Mouse (Mus musculus) hematopoietic stem cell, adult 5-6 weeks (primary cell): ENCODE results near the gene Ms4a1. TPM values are rescaled to one million over a fixed set of nuclear protein-coding genes. Genes with fewer than 3 reads are reported as not detected.
"Not testable (repeated sequence)": the region's sequence is repeated elsewhere in the genome, so short reads cannot be mapped to it uniquely, and the experiment has no call there.

Experiments used
- ATAC-seq, 2 experiments: fragments of 125-278 bp in 1 of 2; replicated peaks in 1 of 2; 2 replicates each; pipeline ENCODE4 v1.8.0; 2016 to 2017; ENCODE audit warnings: inconsistent platforms in 2 of 2, mild to moderate bottlenecking in 2 of 2, moderate number of reproducible peaks in 2 of 2, low read depth in 1 of 2, moderate TSS enrichment in 1 of 2; ENCODE audit not compliant: low FRiP score in 2 of 2, poor library complexity in 2 of 2, severe bottlenecking in 2 of 2, insufficient read depth in 1 of 2, low TSS enrichment in 1 of 2
- total RNA-seq: library from RNA; stranded (forward); fragments of 172-1452, 232-1000 nt; gene quantifications from 2 replicates; pipeline ENCODE4 v1.2.3, GENCODE M21; 2017

The Ms4a1 gene
- 0.38 TPM in 1 of 2 replicates, not detected in the other for total RNA-seq

DNA sequence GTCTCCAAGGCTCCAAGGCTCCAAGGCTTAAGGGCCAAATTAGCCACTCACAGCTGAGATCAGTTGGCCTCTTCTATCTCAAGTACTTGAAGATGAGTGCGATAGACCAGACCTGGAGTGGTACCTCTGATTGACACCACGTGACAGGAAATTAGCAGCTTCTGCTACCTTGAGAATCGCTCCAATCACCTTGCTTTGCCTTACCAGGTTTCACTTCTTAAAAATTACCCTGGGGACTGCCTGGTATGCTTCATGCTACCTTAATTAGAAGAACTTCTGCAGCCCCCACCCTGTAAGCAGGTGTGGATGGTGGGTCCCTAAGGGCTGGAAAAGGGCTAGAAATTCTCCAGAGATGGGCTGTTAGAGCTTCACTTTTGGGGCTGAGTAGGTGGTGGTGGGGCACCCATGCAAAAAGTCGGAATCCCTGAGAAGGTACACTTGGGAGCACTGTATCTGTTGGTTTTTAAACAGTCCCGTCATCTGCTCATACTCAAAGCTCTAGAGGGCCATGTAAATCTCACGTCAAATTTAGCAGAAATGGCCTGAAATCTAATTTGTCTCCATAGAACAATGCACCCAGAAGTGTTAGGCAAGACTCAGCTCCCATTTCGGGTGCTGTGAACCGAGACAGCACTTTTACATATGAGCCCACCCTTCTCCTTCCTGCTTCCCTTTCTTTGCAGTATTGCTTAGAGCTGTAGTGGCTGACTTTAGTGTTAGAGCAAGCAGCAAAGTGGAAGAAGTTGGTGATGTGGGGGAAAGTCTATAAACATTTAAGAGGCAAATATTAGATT, at the start of gene Ms4a1:
TSS of gene Ms4a1 (minus strand) at position 190 of the 794 bp plus-strand sequence.
- no peak for ATAC-seq

DNA sequence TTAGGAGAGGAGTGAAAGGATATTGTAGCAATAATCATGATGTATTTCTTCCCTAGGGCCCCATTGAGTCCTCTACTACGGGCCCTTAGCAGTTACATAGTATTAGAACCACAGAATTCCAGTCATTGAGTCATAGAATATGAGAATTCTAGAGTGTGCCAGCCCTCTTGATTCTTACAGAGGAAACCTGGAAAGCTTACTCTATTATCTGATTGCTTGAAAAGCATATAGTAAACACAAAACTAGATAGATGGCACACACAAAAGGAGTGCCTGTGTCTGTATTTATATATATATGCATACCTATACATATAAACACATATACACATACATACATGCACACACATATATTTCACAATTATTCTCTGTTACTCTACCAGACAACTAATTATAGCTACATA, 48.3 kb upstream of the Ms4a1 start, which contains the start of gene Ms4a14:
TSS of gene Ms4a14 (minus strand) at position 101 of the 400 bp plus-strand sequence.
- no peak for ATAC-seq

DNA sequence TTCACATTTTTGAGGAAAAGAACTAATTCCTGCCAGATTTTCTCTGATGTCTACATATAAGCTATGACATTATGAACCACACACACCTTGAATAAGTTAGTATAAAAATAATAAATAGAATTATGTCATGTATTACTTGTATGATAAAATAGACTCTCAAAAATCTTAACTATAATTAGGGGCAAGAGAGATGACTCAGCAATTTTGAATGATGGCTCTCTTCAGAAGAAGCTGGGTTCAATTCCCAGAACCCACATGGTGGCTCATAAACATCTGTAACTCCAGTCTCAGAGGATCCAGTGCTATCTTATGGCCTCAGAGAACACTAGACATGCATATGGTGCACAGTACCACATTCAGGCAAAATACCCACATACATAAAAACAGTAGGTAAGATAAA, 42.8 kb upstream of the Ms4a1 start:
- no peak for ATAC-seq

DNA sequence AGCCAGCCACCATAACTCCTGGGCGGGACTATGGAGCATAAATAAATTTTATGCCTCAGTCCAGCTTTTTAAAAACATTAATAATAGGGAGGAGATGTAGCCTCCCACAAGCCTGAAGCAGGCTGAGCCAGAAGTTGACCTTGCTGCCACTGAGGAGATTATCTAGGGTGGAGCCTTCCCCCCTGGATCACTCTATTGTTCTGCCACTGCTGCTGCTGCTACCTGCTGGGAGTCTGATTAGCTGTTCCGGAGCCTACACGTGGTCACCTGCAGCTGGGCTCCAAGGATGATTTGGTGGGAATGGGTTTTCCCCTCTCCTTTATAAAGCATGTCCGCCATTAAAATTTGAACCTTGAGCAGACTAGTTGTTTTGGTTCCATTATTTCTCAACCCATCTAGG, 33.5 kb upstream of the Ms4a1 start:
- not testable (repeated sequence) for ATAC-seq

DNA sequence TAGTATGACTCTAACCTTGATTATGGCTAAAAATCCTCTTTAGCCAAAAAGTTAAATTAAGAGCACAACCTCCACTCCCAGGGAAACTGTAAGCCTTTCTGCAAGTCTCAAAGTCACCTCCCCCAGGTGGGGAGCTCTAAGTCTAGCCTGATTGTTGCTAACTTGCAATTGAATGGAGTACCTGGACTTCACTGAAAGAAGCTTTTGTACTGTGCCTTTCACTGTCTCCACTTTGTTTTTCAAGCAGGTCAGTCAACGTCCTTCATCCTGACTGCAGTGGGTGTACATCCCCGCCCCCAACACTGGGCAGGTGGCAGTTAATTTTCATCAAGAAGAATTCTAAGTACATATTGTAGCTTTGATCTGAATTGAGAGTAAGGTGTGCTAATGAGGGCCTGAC, 32.9 kb upstream of the Ms4a1 start:
- ATAC-seq = no peak

DNA sequence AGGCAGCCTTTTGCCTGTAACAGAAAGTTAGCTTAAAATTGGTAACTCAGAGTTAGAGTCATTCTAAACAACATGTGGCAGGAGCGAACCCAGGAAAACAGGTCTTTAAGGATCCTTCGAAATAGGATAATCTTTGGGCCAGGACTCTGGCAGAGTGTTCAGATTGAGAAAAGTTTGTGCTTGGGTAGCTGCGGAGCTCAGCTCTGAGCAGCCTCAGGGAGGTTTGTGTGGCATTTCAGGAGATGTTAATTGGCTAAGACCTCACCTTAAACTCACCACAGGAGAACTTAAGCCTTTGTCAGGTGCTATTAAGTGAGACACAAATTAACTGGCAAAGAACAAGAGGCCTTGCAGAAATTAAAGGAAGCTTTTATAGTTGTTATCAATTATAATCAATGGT, 27.6 kb upstream of the Ms4a1 start:
- ATAC-seq = not testable (repeated sequence)

DNA sequence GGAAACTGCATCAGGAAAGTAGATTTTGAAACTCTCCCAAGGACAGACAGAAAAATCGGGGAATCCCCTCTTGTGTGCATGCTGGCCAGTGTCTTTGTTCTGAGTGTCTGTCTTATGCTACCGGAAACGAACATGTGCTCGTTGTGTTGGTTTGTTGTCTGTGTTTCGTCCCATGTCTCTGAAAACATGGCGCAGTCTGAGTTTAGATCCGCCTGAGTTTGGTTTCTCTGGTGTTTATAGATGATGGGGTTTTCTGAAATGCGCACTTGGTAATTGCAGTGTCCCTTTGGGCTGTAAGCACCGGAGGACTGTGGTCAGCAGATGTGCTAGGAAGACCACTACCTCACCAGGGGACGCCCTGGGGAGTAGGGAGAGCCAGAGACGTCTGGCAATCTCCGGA, 26.9 kb upstream of the Ms4a1 start:
- no peak for ATAC-seq

DNA sequence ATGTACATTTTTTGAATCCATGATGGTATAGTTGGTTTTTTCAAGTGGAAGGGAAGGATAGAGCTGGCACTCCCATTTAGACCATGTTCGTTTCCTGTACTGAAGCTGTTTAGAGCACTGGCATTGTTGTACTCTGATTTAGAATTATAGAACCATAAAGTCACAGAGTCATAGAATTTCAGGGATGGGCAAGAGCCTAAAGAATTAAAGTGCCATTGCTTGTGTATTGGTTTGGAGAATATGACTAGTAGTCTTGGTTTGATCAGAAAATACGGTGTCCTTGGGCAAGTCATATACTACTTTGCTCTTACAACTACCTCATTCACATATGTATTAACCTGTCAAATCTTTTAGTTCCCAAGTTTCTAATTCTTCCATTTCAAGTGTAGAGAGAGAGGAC, 17.7 kb upstream of the Ms4a1 start, which contains the start of gene Ms4a5:
TSS of gene Ms4a5 (minus strand) at position 101 of the 400 bp plus-strand sequence.
- ATAC-seq = no peak

DNA sequence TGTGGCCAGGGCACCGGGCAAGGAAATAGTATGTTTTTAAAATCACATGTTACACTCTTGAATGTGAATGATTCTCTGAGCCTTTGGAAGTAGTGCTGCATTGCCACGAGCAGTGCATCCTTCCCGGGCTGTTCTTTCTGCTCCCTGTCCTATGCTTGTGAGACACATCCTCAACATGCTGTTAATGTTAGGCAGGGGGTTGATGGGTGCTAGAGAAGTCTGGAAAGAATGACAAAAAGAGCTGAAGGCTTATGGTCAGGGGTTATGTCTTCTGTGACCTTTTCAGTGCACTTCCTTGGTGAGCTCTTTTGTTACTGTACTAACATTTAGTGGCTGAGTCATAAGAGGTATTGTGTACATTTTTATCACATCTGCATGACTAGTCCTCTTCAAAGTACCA, 14.2 kb upstream of the Ms4a1 start:
- ATAC-seq = no peak

DNA sequence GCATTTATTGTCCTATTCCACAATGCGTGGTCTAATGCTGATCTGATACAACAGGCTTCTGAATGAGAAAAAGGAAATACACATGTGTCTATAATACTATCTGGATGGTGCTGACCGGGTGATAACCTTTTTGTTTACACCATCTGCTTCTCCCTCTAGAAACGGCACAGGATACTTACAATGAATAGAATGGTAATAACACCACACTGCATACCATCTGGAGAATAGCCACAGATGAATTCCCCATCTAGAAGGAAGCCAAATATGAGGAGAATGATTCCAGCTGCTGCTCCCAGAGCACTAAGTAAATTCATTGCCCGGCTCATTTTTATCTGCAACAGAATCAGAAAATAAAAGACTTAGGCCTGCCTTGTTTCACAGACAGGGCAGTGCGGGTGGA, 10.4 kb upstream of the Ms4a1 start:
- no peak for ATAC-seq

DNA sequence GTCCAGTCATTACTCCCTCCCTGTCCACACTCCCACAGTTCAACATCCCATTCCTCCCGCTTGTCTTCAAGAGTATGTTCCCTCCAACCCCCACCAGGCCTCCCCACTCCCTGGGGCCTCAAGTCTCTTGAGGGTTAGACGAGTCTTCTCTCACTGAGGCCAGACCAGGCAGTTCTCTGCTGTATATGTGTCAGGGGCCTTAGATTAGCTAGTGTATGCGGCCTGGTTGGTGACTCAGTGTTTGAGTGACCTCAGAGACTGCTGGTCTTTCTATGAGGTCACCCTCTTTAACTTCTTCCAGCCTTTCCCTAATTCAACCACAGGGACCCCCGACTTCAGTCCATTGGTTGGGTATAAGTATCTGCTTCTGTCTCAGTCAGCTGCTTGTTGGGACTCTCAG, 915 bp upstream of the Ms4a1 start:
- ATAC-seq = no peak

DNA sequence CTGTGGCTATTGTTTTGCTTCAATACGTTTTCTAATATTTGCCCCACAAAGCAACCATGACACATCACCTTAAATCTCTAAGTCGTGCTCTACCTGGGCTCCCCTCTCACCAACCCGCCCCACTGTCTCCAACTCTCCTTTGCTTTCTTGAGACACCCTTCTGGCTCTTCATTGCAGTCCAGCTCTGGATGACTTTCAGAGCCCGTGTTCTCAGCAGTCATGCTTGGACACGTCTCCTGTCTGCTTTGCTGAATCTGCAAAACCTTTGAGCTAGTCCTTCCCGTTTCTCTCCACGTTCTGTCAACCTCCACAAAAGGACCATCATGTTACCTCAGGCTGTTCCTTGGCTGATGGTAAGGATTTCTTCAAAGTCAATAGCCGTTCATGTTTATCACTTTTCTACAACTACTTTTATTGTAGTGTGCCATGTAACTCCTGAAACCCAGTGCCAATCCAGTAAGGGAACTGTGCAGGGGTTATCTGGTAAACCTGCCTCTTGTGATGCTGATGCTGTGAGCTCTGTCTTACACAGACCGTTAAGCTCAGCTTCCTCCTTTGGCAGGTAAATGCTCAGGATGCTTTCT, 1.3 kb downstream of the Ms4a1 start:
- no peak for ATAC-seq

DNA sequence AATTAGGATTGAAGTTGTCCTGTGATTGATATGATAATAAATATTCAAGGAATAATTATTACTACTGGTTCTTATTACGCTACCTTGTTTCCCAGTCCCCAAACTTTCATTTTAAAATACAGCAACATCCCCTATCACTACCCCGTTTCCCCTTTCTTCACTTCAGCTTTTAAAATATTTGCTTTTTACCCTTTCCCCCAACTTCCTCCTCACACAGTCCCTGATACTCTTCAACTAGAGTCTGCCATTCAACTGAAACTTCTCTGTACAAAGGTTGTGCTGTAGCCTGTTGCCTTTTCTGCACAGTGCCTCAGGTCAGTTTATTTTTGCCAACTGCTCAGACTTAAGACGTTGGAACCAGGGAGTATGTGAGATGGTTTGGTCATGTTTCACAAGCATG, 2.5 kb downstream of the Ms4a1 start:
- ATAC-seq = no peak

DNA sequence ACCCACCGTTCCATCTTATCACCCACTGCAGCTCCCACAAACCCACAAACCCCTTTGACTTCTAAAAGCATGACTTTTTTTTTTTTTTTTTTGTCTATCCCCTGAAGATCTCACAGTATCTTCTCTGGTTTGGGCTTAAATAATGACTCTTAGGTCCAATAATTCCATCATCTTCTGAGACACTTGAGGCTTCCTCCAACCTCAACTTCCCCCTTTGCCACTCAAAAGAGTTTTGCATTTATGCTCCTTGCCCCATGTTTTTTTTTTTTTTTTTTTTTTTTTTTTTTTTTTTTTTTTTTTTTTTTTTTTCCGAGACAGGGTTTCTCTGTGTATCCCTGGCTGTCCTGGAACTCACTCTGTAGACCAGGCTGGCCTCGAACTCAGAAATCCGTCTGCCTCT, 3.1 kb downstream of the Ms4a1 start:
- not testable (repeated sequence) for ATAC-seq

DNA sequence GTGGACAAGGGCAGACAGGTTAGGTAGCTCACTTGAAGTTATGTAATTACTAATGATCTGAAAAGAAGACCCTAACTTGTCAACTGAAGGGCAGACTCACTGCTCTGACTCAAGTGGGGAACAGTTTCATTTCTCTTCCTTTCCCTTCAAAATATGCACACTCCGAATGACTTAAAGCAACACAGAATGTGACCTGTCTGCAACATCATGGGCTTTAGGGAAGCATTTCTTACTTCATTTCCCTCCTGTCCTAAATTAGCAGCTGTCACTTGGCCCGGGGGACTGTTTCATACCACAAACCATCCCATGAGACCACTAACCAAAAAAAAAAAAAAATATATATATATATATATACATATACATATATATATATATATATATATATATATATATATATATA, 4.5 kb downstream of the Ms4a1 start:
- ATAC-seq = no peak

DNA sequence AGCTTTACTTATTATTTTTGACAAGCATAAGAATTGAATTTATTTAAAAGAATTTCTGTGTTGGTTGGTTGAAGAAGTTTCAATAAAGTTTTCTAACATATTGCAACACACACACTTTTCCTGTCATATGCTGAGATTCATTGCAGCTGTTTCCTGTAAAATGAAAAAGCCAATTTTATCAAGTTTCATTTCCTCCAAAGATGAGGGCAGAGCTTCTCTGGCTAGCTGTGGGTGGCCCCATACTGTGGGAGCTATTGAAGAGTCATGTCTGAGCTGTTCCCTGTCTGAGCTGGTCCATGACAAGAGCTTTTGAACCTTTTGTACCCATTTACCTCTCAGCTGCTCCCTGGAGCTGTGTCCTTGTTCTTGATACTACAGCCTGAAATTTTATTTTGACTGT, 21.8 kb downstream of the Ms4a1 start:
- ATAC-seq = peak; percentile 65 to 74

DNA sequence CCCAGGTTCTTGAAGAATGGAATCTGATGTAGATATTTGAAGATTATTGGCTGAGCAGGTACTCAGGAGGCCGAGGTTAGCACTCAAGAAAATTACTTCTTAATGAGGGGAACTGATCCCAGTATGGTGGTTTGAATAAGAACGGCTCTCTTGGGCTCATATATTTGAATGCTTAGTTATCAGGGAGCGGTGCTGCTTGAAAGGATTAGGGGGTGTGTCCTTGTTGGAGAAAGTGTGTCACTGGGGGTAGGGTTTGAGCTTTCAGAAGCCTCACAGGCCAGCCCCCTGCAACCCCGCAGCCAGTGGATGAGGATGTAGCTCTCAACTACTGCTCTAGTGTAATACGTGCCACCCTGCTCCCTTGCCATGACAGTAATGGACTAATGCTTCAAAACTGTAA, 23.5 kb downstream of the Ms4a1 start:
- no peak for ATAC-seq

DNA sequence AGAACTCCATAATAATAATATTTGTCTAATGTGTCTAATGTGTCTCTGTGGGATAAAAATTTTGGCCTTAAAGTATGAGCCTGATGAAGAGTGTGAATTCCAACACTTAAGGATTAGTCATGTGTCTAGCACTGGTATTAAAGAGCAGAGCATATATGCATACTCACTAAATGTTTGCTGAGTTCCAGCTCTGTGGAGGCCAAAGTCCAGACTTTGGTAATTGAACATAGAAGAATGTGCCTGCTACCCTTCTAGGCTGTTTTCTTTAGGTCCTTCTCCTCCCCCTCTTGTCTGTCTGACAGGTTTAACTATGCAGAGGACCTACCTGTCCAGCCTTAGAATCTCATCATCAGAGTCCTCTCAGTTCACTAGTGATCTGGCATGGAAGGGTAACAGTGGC, 30.2 kb downstream of the Ms4a1 start:
- ATAC-seq = no peak
